Mouse (Mus musculus) embryo, embryonic 10.5 days (tissue): ENCODE results near the gene Lig4.

ENCODE experiments used
- DNase-seq: peaks from one replicate; pipeline ENCODE4 v3.0.0-alpha.2; 2015; ENCODE audit warnings: low spot score

The Lig4 gene

DNA sequence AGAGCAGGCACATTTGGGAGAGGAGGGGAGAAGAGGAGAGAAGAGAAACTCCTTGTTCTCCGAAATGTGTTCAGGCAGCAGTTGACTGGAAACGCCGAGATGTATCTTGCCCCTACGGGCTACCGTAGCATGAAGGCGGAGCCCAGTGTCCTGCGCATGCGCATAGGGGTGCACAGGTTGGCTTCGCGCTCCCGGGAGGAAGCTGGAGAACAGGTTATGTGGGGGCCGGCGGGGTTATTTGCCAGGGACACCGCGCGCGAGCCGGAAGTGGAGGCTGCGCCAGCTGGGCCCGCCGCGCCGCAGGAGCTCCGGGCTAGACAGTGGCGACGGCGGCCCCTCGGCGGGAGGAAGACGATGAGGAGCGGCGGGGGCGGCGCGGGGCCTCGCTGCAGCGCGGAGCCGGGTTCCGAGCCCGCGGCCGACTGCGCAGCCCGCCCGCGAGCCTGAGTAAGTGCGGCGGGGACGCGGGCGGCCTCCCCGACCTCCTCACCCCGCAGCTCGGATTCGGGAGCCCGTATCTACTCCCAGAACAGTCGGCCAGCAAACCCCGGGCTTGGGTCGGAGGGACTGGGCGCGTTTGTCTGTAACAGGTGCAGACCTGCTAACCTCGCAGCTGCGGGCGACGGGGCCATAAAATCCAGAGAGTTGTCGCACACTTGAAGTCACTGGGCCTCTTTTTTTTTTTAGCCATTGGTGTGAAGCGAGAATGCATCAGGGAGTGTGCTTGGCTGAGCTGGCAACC lies at the start of gene Lig4, which contains the start of gene Abhd13:
Gene Lig4 (minus strand): TSS at position 114 of the 742 bp plus-strand sequence.
Gene Abhd13 (plus strand): TSS at position 135 of the 742 bp plus-strand sequence.
- peak; percentile 97 for DNase-seq

DNA sequence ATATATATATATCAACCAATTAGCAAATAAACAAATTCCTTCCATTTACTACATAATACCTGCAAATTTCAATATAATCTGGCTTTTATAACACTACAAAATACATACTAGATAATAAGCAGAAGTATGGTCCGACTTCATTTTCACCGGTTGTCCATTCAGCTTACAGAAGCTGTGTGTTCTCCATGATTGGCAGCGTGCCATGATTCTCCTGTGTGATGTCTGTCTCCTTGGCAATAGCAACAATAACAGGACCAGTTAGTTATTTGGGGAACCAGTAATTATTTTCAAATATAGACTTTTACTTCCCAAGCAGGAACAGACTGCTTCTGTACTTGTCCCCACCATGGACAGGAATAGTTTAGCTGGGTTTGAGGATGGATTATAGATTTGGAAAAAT lies 39.7 kb upstream of the Lig4 start:
- DNase-seq = no peak

DNA sequence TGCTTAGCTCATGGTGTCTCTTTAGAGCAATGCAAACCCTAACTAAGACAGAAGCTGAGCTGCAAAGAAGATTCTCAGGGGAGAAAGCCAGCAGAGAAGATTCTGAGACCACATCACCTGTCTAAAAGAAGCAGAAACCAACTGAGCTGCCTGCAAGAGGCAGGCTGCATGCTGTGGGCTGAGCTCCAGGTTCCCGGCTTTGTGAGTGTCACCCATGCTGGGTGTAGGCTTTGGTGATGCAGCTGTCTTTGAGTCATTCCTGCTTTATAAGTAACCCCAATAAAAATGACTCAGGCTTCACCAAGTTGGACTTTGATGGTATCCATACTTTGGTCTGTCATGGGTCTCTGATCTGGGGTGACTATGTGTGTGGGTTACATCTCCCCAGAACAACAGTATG lies 38.8 kb upstream of the Lig4 start:
- DNase-seq = no peak

DNA sequence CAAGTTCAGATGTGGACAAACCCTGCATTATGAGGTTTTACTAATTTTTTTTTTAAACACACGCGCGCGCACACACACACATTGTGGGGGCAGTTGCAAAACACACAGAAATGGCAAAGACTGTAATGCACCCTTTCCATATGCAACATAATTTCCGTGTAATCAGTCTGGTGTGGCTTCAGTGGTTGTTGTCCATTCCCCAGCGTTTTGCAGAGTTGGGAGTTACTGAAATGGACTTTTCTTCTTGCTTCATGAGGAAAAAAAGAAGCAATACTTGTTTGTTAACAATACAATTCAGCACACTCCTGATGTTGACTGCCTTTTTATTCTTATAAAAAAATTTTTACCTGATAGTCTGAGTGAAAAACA lies 30.2 kb upstream of the Lig4 start:
- no peak for DNase-seq

DNA sequence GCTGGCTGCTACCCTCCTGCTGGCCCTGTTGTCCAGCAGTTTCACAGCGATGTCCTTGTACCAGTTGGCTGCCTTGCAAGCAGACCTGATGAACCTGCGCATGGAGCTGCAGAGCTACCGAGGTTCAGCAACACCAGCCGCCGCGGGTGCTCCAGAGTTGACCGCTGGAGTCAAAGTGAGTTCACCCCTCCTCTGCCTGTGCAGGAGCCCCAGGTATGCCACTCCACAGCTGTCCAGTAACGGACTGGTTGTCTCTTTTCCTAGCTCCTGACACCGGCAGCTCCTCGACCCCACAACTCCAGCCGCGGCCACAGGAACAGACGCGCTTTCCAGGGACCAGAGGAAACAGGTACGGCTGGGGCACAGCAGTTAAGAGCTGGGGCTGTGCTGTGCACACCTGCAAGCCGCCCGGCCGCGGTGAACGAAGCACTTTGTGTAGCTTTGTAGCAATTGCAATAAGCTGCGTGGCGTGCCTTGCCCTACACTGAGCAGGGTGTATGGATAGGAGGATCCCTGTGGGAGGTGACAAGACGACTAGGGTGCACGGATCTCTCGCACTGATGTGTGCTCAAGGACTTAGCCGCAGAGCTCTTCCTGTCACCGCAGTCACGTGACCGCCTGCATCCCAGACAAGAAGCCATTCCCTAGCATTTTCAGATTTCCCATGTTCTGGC lies 29.6 kb upstream of the Lig4 start:
- DNase-seq = peak; percentile 69

DNA sequence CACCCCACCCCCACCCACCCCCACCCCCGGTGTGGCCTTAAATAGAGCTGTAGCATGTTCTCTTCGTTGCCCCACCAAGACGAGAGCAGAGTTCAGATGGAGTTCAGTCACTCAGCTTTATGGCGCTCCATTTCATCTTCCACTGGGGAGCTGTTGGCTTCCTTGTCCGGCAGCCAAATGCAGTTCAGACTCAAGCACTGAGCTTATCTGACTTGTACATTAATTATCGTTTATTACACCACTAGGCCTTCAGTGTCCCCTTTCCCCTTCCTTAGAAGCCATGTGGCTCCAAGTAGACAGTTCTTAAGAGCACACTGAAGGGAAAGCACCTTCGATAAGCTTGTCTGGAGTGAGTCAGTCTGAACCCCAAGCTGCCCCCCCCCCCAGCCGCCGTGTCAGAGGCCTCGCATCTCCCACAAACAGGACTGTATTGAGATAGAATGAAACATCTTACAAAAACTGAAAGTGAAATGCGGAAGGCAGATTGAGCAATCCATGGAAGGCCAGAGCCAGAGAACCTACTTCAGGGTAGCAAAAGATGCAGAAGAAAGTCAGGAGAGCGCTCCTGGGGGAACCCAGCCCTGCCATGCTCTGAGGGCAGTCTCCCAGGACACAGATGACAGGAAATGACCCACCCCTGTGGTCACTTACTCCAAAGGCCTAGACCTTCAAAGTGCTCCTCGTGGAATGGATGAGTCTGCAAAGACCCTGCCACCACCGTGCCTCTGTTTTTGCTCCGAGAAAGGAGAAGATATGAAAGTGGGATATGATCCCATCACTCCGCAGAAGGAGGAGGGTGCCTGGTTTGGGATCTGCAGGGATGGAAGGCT lies 28.9 kb upstream of the Lig4 start, which contains the start of gene Tnfsf13b:
Gene Tnfsf13b (plus strand): TSS at position 312 of the 830 bp plus-strand sequence.
- no peak for DNase-seq

DNA sequence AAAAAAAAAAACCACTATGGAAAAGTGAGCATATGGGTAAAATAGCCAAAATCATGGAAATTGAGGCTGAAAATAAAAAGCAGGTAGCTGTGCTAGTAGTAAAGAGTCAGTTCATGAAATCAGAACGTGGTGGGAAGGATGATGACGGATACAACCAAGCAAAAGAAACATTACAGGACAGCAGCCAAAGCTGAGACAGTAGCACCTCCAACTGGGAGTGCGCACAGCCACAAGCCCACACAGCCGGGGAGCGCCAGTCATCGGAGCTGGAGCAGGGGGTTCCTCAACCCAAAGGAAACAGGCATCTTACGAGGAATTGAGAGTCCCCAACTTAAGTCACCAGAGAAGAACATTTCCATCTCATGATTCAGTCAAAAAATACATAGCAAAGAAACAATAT lies 26.6 kb upstream of the Lig4 start:
- DNase-seq = no peak

DNA sequence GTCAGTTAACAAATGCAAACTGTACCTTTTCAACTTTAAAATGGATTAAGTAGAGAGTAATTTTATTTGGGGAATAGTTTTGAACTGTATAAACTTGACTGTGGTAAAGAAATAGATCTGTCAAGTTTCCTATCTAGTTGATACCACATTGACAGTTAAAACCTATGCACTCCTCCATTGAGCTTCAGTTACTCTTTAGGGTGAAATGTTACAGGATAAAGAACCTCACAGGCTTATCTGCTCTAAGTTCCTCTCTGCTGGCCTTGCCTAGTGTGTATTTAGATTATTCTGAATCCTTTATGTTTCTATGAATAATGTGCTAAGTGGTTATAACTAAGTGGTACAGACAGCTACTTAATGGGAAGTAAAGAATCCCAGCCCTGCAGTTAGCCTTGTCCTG lies 2.7 kb upstream of the Lig4 start:
- no peak for DNase-seq

DNA sequence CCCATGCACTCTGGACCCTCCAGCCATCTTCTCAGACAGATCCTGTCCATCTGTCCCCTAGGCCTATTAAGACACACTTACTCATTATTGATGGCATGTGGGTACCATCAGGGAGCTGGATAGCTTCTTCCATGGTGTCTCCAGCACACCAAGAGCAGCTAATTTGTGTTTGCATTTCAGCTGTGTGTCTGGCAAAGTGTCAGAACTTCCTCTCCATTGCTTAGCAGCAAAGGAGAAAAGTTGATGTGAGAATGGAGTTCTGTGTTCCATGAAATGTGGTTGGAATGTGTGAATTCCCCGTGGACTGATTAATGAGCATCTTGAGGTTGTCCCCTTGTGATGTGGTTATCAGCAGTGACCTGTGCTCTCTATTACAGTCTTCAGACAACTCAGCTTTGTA lies 2.3 kb upstream of the Lig4 start:
- DNase-seq = no peak

DNA sequence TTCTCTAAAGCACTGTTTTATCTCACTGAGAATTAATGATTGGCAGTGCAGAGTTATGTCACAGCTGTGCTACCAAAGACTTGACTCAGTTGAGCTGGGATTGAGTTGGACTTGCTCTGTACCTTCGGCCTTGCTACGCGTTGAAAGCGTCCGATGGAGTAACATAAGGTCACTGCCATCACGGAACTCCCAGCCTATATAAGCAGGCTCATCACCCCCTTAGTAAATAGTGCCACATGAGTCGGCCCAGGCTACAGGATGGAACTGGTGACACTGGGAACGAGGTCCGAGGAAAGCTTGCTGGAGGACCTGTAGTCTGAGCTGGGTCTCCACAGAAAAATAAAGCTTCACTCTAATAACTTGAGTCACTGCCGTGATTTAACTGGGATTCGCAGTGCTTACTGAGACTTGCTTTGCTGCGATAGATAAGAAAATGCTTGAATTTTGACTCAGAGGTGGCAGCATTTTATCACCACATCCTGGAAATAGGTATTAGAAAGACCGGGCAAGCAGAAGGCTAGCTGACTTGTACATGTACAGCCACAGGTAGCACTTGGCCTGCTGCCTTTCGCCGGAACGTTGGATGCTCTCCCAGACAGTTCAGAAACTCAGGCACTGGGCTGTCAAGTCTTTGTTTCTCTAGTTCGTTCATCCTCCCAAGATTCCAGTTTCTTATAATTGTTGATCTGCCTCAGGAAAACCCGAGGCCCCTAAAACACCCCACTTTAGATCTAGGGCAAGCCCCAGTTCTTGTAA lies 1.2 kb upstream of the Lig4 start:
- no peak for DNase-seq

DNA sequence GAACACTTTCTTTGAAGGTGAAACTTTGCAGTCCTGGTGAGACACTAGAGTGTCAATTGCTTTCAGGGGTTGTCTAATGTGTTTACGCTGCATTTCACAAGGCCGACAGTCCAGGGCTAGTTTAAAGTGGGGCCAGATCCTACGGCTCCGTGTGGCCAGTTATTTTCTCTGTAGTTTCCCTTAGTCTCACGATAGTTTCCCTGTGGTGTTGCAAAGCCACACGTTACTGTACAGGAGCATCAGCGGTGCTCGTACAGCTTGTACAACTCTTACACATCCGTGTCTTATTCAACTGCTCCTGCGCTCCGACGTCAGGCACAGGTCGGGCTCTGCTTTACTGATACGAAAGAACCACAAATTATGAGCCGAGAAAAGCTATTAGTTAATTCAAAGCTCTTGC lies 470 bp downstream of the Lig4 start:
- DNase-seq = peak; percentile 18

DNA sequence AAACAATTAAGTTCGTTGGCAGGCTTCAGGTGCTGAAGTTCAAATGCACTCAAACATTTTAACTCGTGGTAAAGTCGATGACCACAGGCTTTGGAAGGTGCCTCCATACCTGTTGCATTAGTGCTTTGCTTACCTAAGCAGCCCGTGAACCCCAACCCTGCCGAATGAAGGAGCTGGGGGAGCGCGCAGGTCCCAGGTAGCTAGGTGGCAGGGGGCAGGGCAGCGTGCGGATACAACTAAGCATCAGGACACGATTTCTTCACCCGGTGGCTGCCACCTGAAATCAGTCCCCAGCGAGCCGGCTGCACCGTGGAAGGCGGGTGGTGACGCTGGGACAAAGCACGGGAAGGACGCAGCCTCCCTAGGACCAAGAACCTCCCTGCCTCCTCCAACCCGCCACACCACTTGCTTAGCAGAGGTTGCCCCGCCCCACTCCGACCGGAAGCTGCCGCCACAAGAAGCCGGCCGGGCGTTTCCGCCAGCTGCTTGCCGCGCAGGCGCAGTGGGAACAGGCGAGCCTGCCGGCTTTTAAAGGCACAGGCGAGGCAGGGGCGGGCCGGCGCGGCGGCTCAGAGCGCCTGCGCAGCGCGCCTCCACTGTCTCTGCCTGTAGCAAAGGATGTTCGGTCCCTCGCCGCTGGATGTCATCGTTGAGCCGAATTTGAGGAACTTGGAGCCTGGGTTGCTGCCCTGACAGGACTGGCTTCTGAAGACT lies 1.4 kb downstream of the Lig4 start:
- peak; percentile 98 for DNase-seq

DNA sequence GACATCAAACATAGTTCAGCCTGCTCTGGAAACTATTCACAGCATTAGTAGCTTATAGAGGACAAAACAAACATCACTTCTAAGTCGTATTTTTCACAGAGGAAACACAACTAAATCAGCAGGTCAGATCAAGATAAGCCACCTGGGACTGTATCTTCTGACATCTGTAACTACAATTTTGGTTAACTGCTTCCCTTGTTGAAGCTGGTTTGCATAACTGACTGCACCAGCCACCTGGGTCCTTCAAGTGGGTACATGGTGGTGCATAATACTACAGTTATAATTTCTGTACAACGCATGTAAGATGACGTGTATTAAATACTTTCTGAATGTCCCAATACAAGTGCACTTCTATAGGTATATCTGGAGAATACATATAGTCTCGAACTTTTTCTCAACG lies 2.2 kb downstream of the Lig4 start:
- no peak for DNase-seq

DNA sequence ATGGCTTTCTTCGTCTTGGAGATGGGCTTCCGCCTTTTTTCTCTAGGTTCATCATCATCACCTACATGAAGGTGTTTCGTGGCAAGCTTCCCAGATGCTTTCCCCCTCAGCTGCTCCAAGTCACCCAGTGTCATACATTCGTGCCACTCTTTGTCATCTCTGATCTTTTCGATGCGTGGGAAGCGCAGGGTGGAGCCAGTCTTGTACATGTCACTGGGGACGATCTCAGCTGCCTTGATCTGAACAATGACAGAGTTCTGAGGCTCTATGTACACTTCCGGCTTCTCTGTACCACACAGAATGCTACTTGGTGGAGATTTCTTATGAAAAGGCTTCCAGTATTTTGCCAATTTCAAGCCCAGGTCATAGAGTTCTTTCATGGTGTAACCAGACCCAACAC lies 5.6 kb downstream of the Lig4 start:
- DNase-seq = no peak

DNA sequence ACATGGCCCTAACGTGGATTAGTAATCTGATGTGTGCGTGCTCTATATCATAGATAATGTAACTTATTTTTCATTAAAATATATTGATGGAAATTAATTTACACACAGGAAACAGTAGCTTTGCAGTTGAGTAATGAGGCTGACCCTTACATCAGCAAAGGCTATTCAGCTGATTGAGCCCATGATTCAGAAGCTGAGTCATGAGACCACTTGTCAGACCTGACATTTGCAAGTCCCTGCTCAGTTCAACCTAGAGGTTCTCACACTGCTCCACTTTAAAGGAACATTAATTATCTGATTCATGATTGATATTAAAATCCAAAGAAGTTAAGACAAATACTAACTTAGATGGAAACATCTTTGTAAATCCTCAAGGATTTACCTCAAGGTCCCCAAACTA lies 17.6 kb downstream of the Lig4 start:
- DNase-seq = no peak

DNA sequence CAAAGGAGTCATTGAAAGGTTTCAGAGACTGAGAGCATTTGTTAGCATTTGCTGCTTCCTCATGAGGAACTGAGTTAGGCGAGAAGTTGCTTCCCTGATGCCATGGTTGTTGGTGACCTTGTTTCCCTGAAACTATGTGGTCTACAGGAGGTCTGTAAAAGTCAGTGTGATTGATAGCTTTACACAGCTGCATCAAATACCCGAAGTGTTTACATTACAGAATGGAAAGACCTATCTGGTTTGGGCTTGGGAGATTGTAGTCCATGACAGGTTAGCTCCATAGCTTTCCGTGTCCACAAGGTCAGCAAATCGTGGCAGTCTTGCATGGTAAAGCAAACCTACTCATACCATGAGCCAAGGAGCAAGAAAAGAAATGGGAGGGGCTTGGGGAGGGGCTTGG lies 19.1 kb downstream of the Lig4 start:
- no peak for DNase-seq

DNA sequence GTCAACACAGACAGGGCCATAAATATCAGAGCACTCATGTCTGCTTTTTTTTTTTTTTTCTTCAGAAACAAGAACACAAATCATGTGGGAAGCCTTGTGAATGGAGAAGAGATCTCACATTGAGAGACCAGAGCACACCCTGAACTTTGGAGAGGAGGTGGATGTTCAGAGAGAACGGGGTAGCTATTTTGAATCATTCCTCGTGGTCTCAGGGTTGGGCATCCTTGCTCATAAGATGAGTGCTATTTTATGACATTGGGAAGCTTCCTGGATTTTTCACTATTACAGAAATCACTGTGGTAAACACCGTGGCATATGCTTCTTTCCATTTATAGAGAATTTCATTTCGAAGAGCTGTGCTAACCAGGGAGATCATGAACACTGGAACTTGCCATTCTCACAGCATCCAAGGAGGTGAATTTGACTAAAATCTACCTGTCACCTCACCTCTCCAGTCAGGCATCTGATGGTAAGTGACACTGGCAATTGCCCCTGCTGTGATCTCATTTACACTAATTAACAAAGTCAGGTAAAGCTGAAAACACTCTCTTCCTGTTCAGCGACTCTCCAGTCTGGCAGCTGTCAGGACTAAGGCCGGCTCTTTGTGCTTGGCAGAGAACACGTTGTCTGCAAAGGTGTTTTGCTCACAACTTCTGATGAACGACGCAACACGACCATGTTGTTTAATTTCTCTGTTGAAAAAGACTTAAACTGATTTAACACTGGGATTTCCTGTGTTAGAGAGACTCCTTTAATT lies 28.2 kb downstream of the Lig4 start:
- DNase-seq = no peak

DNA sequence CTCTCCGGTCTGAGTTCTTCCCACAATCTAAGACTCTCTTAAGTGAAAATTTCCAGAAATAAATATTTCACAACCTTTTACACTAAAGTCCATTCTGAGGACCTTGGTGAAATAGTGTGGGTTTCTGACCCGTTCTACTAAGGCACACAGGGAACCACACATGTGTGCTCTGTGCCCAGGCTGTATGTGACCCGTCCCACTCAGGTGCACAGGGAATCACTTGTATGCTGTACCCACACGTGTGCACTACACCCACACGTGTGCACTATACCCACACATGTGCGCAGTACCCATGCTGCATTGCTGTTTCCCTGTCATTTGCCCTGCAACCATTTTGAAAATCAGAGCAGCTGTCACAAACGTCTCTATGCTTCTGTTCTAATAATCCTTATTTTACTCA lies 41.9 kb downstream of the Lig4 start:
- DNase-seq = no peak

DNA sequence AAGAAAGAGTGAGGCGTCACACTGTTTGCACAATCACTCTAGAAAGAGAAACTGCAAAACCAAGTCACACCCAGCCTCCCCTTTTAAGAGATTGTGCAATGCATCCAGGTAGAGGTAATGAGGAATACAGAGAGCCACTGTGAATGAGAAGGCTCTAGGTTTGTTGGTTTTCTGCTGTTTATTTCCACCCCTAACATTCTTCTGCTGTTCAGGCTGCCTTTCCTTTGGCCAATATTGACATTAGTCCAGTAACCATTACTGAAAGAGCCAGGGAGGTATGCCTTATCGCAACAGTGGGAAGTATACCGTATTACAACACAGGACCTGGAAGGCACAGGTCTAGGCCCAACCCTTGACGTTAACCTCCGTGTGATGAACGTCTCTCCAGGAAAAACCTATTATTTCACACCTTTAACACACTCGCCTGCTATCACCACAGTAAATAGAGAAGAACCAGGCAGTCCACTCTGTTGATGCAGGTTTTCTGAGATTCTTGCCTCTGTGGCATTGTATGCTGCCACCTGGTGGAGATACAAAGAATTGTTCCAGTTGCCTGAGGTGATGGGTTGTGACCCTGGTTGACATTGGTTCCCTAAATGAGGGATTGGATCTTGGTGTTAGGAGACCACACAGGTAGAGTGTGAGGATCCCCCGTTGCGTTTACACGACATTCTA lies 42.5 kb downstream of the Lig4 start:
- peak; percentile 78 for DNase-seq

DNA sequence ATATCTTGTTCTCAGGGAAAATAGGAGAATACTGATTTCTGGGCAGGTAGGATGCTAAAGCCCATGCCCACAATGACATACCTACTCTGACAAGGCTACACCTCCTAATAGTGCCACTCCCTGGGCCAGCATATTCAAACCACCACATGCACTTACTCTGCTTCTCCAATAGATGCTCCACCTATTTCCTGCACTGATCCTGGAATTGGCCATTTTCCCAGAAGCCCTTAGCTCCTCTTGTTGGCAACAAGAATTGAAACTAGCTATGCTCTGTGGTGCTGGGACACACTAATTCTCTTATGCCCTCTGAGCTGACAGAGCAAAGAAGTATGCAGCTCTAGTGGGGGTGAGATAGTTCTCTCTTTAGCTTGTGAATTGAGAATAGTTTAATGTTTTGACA lies 44.8 kb downstream of the Lig4 start:
- DNase-seq = no peak
